Comparison of ENCODE assay signal across 9 mouse cellular contexts in genomic region chr3:107536810-107537503, GRCm38 (mm10). TPM values are rescaled to one million over a fixed set of nuclear protein-coding genes. Genes with fewer than 3 reads are reported as not detected.
DNase-seq lines count a peak whose midpoint lies in the region; ATAC-seq and TF ChIP-seq lines count a peak whose summit lies in the region.
"Had no signal": no experiment of that assay in that cellular context is flagged by ENCODE, and none has a peak within 500 bp of the region (broad histone marks: within the 10 kb centered on the region; RNA-seq: fewer than 3 reads in every experiment).

No protein-coding gene starts in this region.

- peak overlapping the region; percentile 36 for H3K4me3 ChIP-seq in forebrain, embryonic 10.5 days
- peak overlapping the region; percentile 11; the same call in 1 of the 2 replicates for H3K4me3 ChIP-seq in midbrain, postnatal 0 days (ENCODE audit: low read depth, low read length)
- H3K4me3 ChIP-seq: liver, embryonic 13.5 days had no signal

- peak overlapping the region; percentile 61; the same call in 1 of the 2 replicates for H3K27ac ChIP-seq in forebrain, embryonic 10.5 days
- peak overlapping the region; percentile 92 for H3K27ac ChIP-seq in midbrain, postnatal 0 days (ENCODE audit: low read depth, low read length)
- H3K27ac ChIP-seq: liver, embryonic 13.5 days had no signal

- H3K27me3 ChIP-seq in forebrain, embryonic 10.5 days (ENCODE audit: poor library complexity, severe bottlenecking), result peaks cover 40% of the 10 kb centered on the region
- no peaks in the 10 kb centered on the region for H3K27me3 ChIP-seq in midbrain, postnatal 0 days (ENCODE audit: insufficient read depth, low read length)

- no peak for TF ChIP-seq CTCF in midbrain, postnatal 0 days (IDR thresholded peaks at IDR 0.05)

- H3K9me3 ChIP-seq in forebrain, embryonic 10.5 days, result no peaks in the 10 kb centered on the region
- H3K9me3 ChIP-seq in midbrain, postnatal 0 days (ENCODE audit: low read length), result no peaks in the 10 kb centered on the region
- H3K9me3 ChIP-seq: liver, embryonic 13.5 days had no signal

- peak; percentile 61 for DNase-seq in 3T3-L1 (ENCODE audit: low read depth, low spot score)
- DNase-seq in adrenal gland, postnatal 14 days, result peak; percentile 51
- no peak for DNase-seq in forebrain, embryonic 10.5 days (ENCODE audit: extremely low spot score, low spot score)
- peak; percentile 46 for DNase-seq in heart, postnatal 4 days
- peak; percentile 65 to 94 for DNase-seq in left cerebral cortex, adult 8-10 months (ENCODE audit: low spot score in 2 of 2)
- peak; percentile 84 for DNase-seq in midbrain, postnatal 0 days (ENCODE audit: low spot score)
- DNase-seq in thymus, postnatal 0 days (ENCODE audit: low spot score), result no peak
- DNase-seq in T-cell, adult 2 months (ENCODE audit: low spot score), result no peak
- DNase-seq: liver, embryonic 13.5 days had no signal

- peak overlapping the region; percentile 52 for H3K9ac ChIP-seq in midbrain, postnatal 0 days (replicated peaks; ENCODE audit: low read length, poor library complexity, severe bottlenecking)
- H3K9ac ChIP-seq: liver, embryonic 13.5 days had no signal

- H3K4me2 ChIP-seq in midbrain, postnatal 0 days (ENCODE audit: low read depth, low read length, poor library complexity, severe bottlenecking), result peak overlapping the region; percentile 51
- H3K4me2 ChIP-seq: liver, embryonic 13.5 days had no signal

- 5% methylated on average over 17 of the region's 17 CpGs for WGBS in forebrain, embryonic 10.5 days
- 0% methylated on average over 17 of the region's 17 CpGs for WGBS in midbrain, postnatal 0 days

- ATAC-seq in midbrain, postnatal 0 days (ENCODE audit: low FRiP score), result peak; percentile 89

- H3K4me1 ChIP-seq in forebrain, embryonic 10.5 days, result peaks cover 15% of the 10 kb centered on the region
- peaks cover 3% of the 10 kb centered on the region; the same call in 1 of the 2 replicates for H3K4me1 ChIP-seq in midbrain, postnatal 0 days (ENCODE audit: insufficient read depth, low read length)
- H3K4me1 ChIP-seq: liver, embryonic 13.5 days had no signal

- H3K36me3 ChIP-seq in forebrain, embryonic 10.5 days (replicated peaks), result no peaks in the 10 kb centered on the region
- H3K36me3 ChIP-seq in midbrain, postnatal 0 days (ENCODE audit: insufficient read depth, low read length), result no peaks in the 10 kb centered on the region
- H3K36me3 ChIP-seq: liver, embryonic 13.5 days had no signal

RNA-seq across cellular contexts. Expression of gene Ubl4b, which starts 17.9 kb away (rescaled TPM):
- not detected in 2 replicates for total RNA-seq in adrenal gland, postnatal 14 days (2021)
- 0.46 and 0.54 TPM in 2 replicates for polyA plus RNA-seq in forebrain, embryonic 10.5 days (2016; fragmentation: Nextera tagmentation; extraction: Ambion mirVana)
- total RNA-seq in heart, postnatal 4 days (2021), result not detected
- under 1 TPM in 1 of 4 experiments, not detected in 3; 0.70 TPM for total RNA-seq in left cerebral cortex, adult 8-10 months (2022)
- total RNA-seq in midbrain, postnatal 0 days (2014; rRNA removed), result not detected in 2 replicates
- polyA plus RNA-seq in midbrain, postnatal 0 days (2015; fragmentation: Nextera tagmentation; extraction: Ambion mirVana), result not detected in 2 replicates
- polyA plus RNA-seq in thymus, postnatal 0 days (2015; fragmentation: Nextera tagmentation; extraction: Ambion mirVana), result not detected in 2 replicates
- polyA plus RNA-seq: liver, embryonic 13.5 days had no signal

RNA-seq across cellular contexts. Expression of gene Slc6a17, which starts 19.1 kb away (rescaled TPM):
- total RNA-seq in adrenal gland, postnatal 14 days (2021), result 3.1 and 3.3 TPM in 2 replicates
- 2.4 and 3.7 TPM in 2 replicates for polyA plus RNA-seq in forebrain, embryonic 10.5 days (2016; fragmentation: Nextera tagmentation; extraction: Ambion mirVana)
- total RNA-seq in heart, postnatal 4 days (2021), result 1 to 10 TPM; 4.7 to 5.2 TPM
- 100 to 1,000 TPM; 328 to 391 (median 344) TPM for total RNA-seq in left cerebral cortex, adult 8-10 months (2022)
- 52.0 and 60.0 TPM in 2 replicates for total RNA-seq in midbrain, postnatal 0 days (2014; rRNA removed)
- 17.5 and 22.2 TPM in 2 replicates for polyA plus RNA-seq in midbrain, postnatal 0 days (2015; fragmentation: Nextera tagmentation; extraction: Ambion mirVana)
- 0.17 and 0.33 TPM in 2 replicates for polyA plus RNA-seq in thymus, postnatal 0 days (2015; fragmentation: Nextera tagmentation; extraction: Ambion mirVana)

RNA-seq across cellular contexts. Expression of gene Alx3, which starts 57.9 kb away (rescaled TPM):
- total RNA-seq in adrenal gland, postnatal 14 days (2021), result not detected in 2 replicates
- 41.0 and 41.6 TPM in 2 replicates for polyA plus RNA-seq in forebrain, embryonic 10.5 days (2016; fragmentation: Nextera tagmentation; extraction: Ambion mirVana)
- not detected for total RNA-seq in heart, postnatal 4 days (2021)
- total RNA-seq in left cerebral cortex, adult 8-10 months (2022), result 1 to 10 TPM in 2 of 4 experiments, under 1 TPM in 2; 0.53 to 2.4 (median 0.82) TPM
- total RNA-seq in midbrain, postnatal 0 days (2014; rRNA removed), result 0.60 and 3.0 TPM in 2 replicates
- 0.63 and 1.3 TPM in 2 replicates for polyA plus RNA-seq in midbrain, postnatal 0 days (2015; fragmentation: Nextera tagmentation; extraction: Ambion mirVana)
- polyA plus RNA-seq in thymus, postnatal 0 days (2015; fragmentation: Nextera tagmentation; extraction: Ambion mirVana), result 0.44 and 0.54 TPM in 2 replicates

Comparison
In these comparisons a context has a peak if more than half of its experiments do, and no peak if none do; other contexts are left out.
1. DNase-seq: peak in 3T3-L1 (single experiment), adrenal gland, postnatal 14 days (single experiment), heart, postnatal 4 days (single experiment), left cerebral cortex, adult 8-10 months (2 of 2) and midbrain, postnatal 0 days (single experiment); none in forebrain, embryonic 10.5 days (single experiment), thymus, postnatal 0 days (single experiment) and T-cell, adult 2 months (single experiment).